Mouse (Mus musculus) cerebellum, postnatal 4 days (tissue): ENCODE data around the gene Gm45261.

Source experiments
- DNase-seq, 2 experiments: peaks; one replicate each; pipeline ENCODE4 v3.0.0; 2022; ENCODE audit warnings: low spot score in 2 of 2, mixed read lengths in 1 of 2

Gene Gm45261

GRCm38 (mm10) chr1:80461348-80461747 is at the start of gene Gm45261:
TSS of gene Gm45261 (minus strand) at chr1:80461448.
- no peak for DNase-seq

DNA sequence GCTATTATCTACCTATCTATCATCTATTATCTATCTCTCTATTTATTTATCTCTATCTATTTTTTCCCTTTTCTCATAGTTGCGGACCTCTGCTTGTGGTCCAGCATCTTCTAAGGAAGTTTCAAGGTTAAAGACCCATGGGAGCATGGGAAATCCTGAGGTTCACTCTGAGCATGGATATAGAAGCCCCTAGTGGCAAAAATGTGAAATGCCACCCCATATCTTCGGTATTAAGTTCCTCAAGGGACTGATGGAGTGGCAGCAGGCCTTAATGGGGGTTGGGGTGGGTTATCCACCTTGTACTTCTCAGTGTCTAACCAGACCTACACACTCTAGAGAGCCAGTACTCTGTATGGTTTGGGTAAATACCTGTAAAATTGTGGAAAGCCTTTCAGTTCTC is 43.5 kb upstream of the Gm45261 start:
- no peak for DNase-seq

- no peak for DNase-seq
These were observed 42.8 kb upstream of the Gm45261 start for GRCm38 (mm10) chr1:80504081-80504480.

- no peak for DNase-seq
These were observed 41.4 kb upstream of the Gm45261 start for GRCm38 (mm10) chr1:80502456-80503165.

GRCm38 (mm10) chr1:80499264-80499663 is 38.0 kb upstream of the Gm45261 start:
- no peak for DNase-seq

DNA sequence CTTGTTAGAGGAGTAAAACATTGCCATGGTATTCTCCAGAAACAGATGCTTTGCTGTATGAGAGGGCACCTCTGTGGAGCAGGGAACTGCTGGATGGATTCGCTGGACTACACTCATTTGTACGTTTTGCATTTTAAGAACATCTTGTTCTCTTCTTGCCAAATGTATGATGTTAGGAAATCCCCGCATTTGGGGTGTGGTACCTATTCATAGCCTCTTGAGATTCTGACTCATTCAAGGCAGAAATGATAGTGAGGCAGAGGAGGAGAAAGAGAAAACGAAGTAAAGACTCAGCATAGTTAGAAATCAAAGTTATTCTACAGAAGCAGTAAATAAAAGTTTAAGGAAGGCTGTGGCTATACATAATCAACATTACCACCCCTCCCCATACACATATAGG is 35.1 kb upstream of the Gm45261 start:
- no peak for DNase-seq

- DNase-seq, result no peak
These were observed 22.2 kb upstream of the Gm45261 start for GRCm38 (mm10) chr1:80483419-80483818.

GRCm38 (mm10) chr1:80474942-80475341 is 13.7 kb upstream of the Gm45261 start:
- no peak for DNase-seq

DNA sequence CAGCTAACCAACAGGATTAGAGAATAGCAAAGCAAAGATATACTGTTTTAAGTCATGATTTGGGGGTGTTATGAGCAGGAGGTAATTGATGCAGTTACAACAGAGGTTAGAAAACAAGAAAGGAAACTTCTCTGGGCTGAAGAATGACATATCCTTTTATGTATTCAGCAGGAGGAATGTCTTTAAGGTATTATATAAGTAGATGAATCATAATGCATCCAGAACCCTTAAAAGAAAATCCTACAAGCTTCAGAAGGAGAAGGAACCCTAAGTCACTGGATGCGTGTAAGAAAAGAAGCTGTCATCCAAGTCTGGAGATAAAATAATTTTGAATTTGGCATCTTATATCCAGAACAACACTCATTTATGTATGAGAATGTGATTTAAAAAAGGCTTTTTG is 11.1 kb upstream of the Gm45261 start:
- DNase-seq, result no peak

DNA sequence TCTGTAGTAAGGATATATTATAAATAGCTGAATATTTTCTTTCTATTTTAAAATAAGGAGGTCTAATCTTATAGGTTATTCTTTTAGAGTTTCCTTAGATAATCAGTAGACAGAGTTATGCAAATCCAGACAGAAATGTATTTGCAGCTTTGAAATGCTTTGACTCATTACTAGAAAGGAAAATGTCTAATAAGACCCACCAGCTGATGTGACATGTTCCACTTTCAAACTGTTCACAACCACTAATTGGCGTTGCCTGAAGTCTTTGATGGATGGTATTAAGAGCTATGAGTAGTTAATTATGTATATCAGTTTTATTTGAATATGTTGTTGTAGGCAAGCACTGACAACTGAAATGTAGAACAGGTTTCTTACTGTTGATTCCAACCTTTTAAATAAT is 1.3 kb downstream of the Gm45261 start:
- no peak for DNase-seq

GRCm38 (mm10) chr1:80459477-80459876 is 1.8 kb downstream of the Gm45261 start:
- DNase-seq, result no peak

- DNase-seq, result no peak
These were observed 7.3 kb downstream of the Gm45261 start for GRCm38 (mm10) chr1:80453971-80454370.

DNA sequence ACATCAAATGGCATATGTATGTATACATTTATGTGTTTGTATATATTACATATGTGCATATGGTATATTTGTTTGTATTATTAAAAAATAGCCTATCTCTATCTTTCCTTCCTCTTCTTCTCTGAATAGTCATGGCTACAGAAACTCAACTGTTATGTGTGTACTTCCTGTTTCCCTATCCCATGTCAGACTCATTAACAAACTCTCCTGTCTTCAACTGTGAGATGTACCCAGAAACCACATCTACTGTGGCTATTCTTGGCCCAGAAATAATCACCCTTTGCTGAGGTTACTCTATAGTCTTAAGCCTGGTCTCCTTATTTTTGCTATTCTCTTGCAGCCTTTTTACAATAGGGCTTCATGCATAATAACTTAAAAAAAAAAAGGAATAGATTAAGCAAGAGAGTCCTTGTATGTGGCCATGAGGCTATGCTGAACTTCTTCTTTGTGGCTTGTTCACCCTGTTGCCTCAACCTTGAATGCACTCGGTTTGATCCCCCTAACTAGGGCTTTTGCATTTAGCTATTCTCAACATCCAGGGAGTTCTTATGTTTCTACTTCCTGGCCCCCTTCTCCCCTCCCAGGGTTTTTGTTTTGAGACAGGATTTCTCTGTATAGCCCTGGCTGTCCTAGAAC is 9.2 kb downstream of the Gm45261 start:
- DNase-seq, result no peak

DNA sequence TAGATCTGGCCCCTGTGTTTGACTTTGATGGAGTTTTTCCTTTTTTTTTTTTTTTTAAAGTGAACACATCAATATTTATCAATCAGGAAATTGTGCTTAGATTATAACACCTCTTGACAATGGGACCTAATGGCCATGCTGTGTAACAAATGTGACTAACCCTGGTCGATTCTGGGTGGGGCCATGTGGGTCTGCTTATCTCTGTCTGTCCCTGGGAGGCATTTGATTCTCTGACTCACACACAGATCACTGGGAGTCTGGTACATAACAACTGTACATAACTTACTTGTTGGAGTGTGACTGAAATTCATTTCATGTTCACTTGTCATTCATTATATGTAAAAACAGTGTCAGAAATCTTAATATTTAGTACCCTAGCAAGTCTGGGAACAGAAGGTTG is 13.7 kb downstream of the Gm45261 start:
- no peak for DNase-seq

DNA sequence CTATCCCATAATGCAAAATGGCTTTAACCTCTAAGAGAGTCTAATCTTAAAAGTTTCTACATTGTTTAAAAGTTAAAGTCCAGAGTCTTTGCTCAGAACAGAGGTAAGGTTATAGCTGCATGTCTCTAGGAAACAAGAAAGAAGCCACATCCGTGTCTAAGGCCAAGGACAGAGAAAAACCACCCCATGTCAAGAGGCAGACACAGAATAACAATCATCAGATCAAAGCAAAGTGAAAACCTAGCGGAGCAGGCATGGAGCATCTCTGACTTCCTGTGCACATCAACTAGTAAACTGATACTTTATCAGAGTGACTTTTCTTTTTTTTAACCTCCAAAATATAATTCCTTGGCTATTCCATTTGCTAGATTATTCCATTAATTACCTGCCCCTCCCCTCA is 20.3 kb downstream of the Gm45261 start:
- no peak for DNase-seq

DNA sequence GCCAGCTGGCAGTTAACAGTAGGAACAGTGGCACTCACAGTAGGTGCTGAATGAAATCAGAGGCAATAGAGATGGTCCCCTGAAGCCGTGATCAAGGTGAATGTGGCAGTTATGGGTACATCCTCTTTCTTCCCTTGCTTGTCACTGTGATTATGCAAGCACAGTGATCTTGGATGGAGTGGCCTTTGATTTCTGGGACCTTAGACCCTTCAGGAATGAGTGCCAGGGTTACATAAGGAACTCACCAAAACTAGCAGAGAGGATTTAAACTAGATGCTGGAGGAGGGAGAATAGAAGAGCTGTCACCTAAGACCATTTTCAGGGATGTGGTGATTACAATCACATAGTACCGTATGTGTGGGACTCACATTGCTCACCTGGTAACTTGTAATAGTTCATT is 22.7 kb downstream of the Gm45261 start:
- no peak for DNase-seq

GRCm38 (mm10) chr1:80427946-80428345 is 33.3 kb downstream of the Gm45261 start:
- DNase-seq, result no peak

GRCm38 (mm10) chr1:80427425-80427824 is 33.8 kb downstream of the Gm45261 start:
- DNase-seq, result peak in 1 of 2 experiments; percentile 4

DNA sequence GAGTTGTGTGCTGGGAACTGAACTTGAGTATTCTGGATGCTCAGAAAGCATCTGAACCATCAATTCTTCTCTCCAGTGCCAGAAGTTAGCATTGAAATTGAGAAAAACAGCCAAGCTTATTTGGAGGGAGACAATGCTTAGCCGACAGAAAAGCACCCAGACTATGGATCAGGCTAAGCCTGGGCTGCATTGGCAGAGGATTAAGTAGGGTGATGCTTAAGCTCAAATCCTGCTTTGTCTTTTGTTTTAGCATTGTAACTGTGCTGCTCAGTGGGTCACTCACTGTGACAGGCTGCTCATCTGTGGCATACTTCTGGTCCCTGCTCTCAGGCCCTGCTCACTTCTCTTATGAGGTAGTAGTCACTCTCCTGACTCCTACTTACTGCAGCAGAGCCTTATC is 36.6 kb downstream of the Gm45261 start:
- DNase-seq, result no peak

DNA sequence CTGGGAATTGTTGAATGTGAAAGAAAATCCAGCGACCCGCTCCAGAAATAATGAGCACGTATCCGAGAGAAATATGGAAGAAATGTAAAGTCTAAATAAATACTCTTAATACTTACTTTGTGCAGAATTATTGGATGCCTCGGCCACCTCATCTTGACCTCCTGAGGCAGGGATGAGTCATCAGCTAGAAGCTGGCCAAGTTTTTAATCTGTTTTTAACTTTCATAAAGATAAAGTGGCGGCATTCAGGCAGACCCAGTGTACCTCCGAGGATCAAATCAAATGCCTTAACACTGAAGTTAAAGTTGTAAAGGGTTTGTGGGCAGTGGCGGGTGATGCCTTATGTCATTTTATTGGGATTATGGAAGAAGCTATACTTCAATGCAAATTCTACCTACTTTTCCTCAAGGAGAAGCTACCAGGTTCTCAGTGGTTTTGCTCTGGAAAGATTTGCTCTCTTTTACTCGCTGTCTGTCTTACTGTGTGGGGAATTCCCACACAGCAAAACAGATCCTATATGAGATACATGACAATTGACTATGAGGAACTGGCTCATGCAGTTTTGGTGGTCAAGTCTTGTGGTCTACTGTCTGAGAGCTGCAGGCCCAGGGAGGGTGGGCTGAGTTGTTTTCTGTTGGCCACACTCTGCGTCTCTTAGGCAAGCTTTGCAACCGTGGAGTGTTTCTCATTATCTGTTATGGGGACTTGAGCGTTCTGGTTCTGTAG is 42.8 kb downstream of the Gm45261 start:
- DNase-seq, result no peak

GRCm38 (mm10) chr1:80416329-80416728 is 44.9 kb downstream of the Gm45261 start:
- DNase-seq, result no peak

- no peak for DNase-seq
These were observed 48.7 kb downstream of the Gm45261 start for GRCm38 (mm10) chr1:80412521-80412920.
